Mouse (Mus musculus) c-Kit-negative CD71-positive TER-119-positive erythroid progenitor cells, embryonic 14.5 days (primary cell): Measurements from ENCODE around the gene Ociad2.
"Not testable (repeated sequence)": the region's sequence is repeated elsewhere in the genome, so short reads cannot be mapped to it uniquely, and the experiment has no call there.

ENCODE experiments used
- DNase-seq: peaks from one replicate; pipeline ENCODE4 v3.0.0-alpha.2; 2013; ENCODE audit warnings: low read depth, low spot score

The Ociad2 gene

GRCm38 (mm10) chr5:73353519-73353918 is 12.7 kb upstream of the Ociad2 start:
- DNase-seq, result no peak

- no peak for DNase-seq
Measured at GRCm38 (mm10) chr5:73351796-73352195, 11.0 kb upstream of the Ociad2 start.

DNA sequence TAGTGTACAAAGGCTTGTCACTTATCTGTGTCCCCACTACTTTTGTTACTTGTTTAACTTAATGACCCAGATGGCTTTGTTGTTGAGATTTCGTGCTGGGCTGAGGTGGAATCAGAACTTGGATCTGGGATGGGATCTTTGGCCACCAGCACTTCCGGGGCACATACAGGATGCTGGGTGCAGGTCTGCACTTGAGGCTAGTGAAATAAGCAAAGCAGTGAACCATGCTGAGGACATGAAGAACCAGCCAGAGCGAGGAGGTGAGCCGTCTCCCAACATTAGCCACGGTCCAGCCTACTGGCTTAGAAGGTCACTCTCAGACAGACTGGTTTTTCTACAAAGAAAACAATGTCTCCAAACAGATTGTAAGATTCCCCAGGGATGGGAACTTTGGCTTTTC is 8.7 kb upstream of the Ociad2 start:
- DNase-seq, result no peak

GRCm38 (mm10) chr5:73345254-73345653 is 4.4 kb upstream of the Ociad2 start:
- DNase-seq, result no peak

DNA sequence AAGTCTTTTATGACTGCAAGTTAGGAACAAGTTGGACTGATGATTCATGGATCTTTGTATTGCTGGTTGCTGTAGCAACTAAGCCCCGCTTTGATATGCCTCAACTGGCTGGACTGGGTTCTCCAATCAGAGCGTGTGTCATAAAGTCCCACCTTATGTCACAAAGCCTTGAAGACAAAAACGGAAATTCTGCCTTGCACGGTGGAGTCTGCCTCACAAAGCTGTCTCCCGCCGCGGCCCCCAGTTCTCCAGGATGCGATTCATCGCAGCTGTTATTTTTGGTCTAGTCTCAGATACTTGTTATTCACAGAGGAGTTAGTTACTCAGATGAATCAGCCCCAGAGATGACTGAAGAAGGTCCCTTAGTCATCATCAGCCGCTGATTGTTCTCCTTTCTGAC is 3.5 kb upstream of the Ociad2 start:
- no peak for DNase-seq

DNA sequence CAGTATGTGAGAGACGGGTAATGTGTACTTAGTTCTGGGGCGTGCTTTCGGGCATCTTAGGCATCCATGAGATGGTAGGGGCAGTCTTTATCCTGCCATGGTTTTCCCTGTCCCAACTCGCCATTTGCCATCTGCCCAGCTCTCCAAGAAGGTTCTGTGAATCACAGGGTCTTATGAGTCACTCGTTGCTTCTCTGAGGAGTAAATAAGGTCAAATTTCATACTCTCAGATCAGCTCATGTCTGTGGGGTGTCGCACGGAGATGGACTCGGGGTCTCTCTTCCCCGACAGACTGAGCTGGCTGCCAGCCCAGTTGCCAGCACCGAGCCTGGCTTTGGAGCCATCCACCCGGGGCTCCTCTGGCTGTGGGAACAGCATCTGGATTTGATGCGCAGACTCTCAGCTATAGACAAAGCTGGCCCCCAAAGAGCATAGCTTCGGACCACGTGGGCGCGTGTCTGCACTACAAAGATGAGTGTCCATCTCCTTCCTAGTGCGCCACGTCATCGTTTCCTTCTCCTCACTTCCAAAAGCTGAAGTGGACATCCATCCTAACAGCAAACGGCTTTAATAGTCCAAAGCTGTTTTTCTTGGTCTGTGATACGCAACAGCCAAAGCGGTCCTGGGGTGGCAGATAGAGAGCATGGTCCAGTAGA is 2.0 kb upstream of the Ociad2 start:
- no peak for DNase-seq

- no peak for DNase-seq
Measured at GRCm38 (mm10) chr5:73339779-73340722, 777 bp downstream of the Ociad2 start.

GRCm38 (mm10) chr5:73338832-73339163 is 2.0 kb downstream of the Ociad2 start:
- DNase-seq, result no peak

DNA sequence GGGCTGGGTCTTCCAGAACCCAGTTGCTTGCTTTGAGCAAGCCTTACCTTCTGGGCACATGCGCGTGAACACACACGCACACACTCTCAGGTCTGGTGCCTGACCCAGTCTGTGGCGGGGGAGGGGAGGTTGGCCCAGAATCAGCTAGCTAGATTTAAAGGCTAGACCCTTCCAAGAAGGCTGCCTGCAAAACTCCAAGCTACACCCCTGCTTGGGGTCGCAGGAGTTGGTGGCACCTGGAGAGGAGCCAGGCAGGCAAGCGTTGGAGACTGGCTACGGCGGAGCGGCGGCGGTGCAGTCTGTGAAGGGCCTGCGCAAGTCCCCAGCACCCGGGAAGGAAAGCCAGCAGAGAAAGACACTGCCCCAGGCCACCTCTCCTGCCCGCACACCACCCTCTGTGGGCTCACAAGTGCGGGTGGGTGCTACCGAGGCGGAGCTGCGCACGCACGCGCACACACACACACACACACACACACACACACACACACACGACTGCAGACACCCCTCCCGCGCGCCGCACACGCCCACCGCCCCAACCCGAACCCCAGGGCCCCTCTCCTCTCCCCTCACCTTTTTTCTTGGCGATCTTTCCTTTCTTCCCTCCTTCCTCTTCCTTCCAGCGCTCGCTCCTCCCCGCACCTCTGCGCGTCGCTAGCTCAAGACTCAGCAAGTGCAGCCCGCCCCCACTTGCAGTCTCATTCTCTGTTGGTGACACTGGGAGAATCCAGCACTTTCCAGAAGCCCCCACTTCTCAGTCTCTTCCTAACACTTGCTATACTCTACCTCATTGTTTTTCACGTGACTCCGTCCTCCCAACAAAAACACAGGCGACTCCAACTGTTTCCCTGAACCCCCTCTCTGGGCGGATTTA is 2.6 kb downstream of the Ociad2 start:
- DNase-seq, result no peak

- no peak for DNase-seq
Measured at GRCm38 (mm10) chr5:73336448-73336847, 4.4 kb downstream of the Ociad2 start.

GRCm38 (mm10) chr5:73331002-73331401 is 9.8 kb downstream of the Ociad2 start:
- DNase-seq, result no peak

DNA sequence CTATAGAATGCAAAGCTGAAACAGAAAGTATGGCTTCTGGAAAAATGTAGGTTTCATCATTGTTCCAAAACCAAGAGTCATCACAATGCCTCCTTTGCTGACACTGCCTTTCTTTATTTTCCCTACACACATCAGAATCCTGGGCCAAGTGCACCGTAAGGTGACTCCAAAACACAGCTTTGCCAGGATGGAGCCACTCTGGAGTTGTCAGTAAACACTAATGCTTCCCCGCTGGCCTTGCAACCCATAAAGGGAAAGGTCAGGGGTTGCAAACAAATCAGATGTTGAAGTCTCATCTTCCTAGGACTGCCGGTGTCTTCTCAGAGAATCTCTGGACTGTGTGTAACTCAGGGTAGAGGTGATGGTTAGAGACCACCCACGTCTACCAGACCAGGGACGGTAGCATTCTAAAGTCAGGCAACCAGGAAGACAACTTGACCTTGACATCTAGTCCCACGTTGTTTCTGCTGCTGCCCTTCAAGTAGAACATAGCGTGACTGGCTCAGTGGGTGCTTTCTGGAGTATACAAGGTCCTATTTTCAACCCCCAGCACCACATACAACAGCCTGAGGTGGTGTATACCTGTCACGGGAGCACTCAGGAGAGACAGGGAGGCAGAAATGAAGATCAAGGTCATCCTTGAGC is 16.2 kb downstream of the Ociad2 start:
- no peak for DNase-seq

DNA sequence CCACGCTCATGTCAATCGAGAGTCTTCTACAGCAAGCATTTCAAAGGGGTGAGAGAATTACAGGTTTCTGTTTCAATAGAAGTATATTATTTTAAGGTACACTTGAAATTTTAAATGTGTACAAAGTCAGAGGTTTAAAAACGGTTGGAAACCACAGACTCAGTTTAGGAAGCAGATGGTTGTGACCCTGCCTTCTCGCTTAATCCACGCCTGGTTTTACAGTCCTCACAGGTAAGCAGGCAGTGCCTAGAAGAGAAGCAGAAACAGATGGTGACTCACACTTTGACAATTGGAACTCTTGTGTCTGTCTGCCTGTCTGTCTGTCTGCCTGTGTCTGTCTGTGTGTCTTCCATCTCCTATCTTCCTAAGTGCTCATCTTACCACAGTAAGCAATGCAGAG is 17.2 kb downstream of the Ociad2 start:
- DNase-seq, result no peak

GRCm38 (mm10) chr5:73322684-73323083 is 18.1 kb downstream of the Ociad2 start:
- not testable (repeated sequence) for DNase-seq

GRCm38 (mm10) chr5:73319306-73319705 is 21.5 kb downstream of the Ociad2 start:
- no peak for DNase-seq

DNA sequence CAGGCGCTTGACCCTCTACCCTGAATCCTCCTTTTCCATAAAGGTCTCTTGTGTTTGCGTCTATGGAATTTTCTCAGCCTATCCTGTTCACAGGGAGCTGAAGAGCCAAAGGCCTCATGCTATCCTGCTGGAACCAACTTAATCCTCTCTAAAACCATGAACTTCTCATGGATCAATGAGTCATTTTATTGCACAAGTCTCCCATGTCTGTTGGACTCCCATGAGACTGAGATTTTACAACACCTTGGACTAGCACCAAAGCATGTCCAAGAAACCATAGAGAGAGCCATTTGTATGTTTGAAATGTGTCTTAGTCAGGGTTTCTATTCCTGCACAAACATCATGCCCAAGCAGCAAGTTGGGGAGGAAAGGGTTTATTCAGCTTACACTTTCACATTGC is 26.2 kb downstream of the Ociad2 start:
- no peak for DNase-seq

GRCm38 (mm10) chr5:73313591-73313990 is 27.2 kb downstream of the Ociad2 start:
- peak; percentile 56 for DNase-seq

GRCm38 (mm10) chr5:73311458-73311857 is 29.4 kb downstream of the Ociad2 start:
- peak; percentile 70 for DNase-seq

DNA sequence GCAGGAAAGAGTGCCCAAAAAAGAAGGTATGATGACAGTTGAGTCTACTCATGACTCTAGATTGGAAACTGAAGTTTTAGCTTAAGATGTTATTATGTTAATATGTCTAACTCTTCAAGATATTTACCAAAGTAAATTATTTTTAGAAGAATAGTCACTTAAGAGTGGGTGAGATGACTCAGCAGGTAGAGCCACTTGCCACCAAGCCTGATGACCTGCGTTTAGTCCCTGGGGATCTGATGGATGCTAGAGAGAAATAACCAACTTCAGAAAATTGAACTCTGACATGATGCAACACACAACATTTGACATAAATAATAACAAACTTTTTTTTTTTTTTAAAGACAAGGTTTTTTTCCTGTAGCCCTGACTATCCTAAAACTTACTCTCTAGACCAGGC is 30.4 kb downstream of the Ociad2 start:
- DNase-seq, result peak; percentile 36

DNA sequence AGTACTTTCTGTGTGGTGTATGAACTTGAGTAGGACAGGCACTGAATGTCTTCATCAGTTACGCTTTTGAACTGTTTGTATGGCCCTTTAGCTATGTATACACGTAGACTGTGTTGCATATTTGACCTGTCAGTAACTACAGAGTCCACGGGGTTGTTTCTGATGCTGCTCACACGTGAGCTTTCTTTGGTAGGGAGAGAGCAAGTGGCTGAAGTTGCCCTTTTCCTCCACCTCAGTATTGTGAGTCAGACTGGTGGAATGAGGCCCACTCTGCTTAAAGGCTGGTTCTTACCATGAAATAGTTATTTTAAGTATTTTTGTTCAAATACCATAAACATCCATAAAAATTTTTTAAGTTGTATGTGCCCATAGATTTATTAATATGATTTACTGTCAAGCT is 31.3 kb downstream of the Ociad2 start:
- DNase-seq, result no peak

- DNase-seq, result no peak
Measured at GRCm38 (mm10) chr5:73307297-73307696, 33.5 kb downstream of the Ociad2 start.

- no peak for DNase-seq
Measured at GRCm38 (mm10) chr5:73306486-73306885, 34.3 kb downstream of the Ociad2 start.
